Mouse (Mus musculus) midbrain, embryonic 16.5 days (tissue): ENCODE data around the gene Msantd3. TPM values are rescaled to one million over a fixed set of nuclear protein-coding genes. Genes with fewer than 3 reads are reported as not detected.

Experiments used
- ATAC-seq: fragments of 200-750 bp; cut with Nextera tagmentation; 2 replicates; pipeline ENCODE4 v1.8.0; 2017; ENCODE audit warnings: moderate TSS enrichment
- H3K27ac ChIP-seq: fragments of 300-500 bp; sonication (generic); 2 replicates; pipeline ENCODE4 v1.5.1; 2014; ENCODE audit warnings: mild to moderate bottlenecking, low read length, mixed read lengths
- H3K27me3 ChIP-seq: fragments of 300-500 bp; sonication (generic); 2 replicates; pipeline ENCODE4 v1.6.1; 2014; ENCODE audit warnings: low read depth, low read length, mixed read lengths; ENCODE audit not compliant: control insufficient read depth, insufficient read depth
- H3K36me3 ChIP-seq: fragments of 300-500 bp; sonication (generic); 2 replicates; pipeline ENCODE4 v1.6.1; 2014; ENCODE audit warnings: mild to moderate bottlenecking, low read length, moderate library complexity, mixed read lengths; ENCODE audit not compliant: control insufficient read depth, insufficient read depth
- H3K4me1 ChIP-seq: fragments of 300-500 bp; sonication (generic); 2 replicates; pipeline ENCODE4 v1.6.1; 2014; ENCODE audit warnings: mild to moderate bottlenecking, low read length, mixed read lengths; ENCODE audit not compliant: control insufficient read depth, insufficient read depth
- H3K4me2 ChIP-seq: fragments of 300-500 bp; sonication (generic); 2 replicates; pipeline ENCODE4 v1.6.1; 2014; ENCODE audit warnings: mild to moderate bottlenecking, low read length, mixed read lengths
- H3K4me3 ChIP-seq: fragments of 300-500 bp; sonication (generic); 2 replicates; pipeline ENCODE4 v1.5.1; 2014; ENCODE audit warnings: low read depth, mild to moderate bottlenecking, low read length, moderate library complexity, mixed read lengths
- H3K9ac ChIP-seq: fragments of 300-500 bp; sonication (generic); 2 replicates; pipeline ENCODE4 v1.6.1; 2014; ENCODE audit warnings: low read depth, low read length, mixed read lengths
- H3K9me3 ChIP-seq: fragments of 300-500 bp; sonication (generic); replicated peaks from 2 replicates; pipeline ENCODE4 v1.6.1; 2014; ENCODE audit warnings: mild to moderate bottlenecking, low read length, mixed read lengths; ENCODE audit not compliant: control insufficient read depth, poor library complexity, severe bottlenecking
- WGBS: fragments of 180-500 bp; shearing (Covaris S2); extraction: QIAGEN DNeasy Blood & Tissue Kit; methylation state at CpG from one replicate; pipeline ENCODE4 v1.1.7; 2014; 5-methylcytosine and 5-hydroxymethylcytosine counted together
- polyA plus RNA-seq: library from polyadenylated mRNA; unstranded; fragments of >200 nt; fragmentation: Nextera tagmentation; extraction: Ambion mirVana; gene quantifications from 2 replicates; pipeline ENCODE4 v1.2.1, GENCODE M21; 2015

The Msantd3 gene
- polyA plus RNA-seq, 1 experiment from 2014 or later, result 23.6 TPM

GRCm38 (mm10) chr4:48587526-48587925 is 47.8 kb downstream of the Msantd3 start:
- Histone ChIP-seq H3K4me1 (peaks cover 25% of the 10 kb centered on the region), H3K36me3 (no peaks in the 10 kb centered on the region), H3K9me3 (no peaks in the 10 kb centered on the region), H3K9ac (no peak overlapping the region), H3K27me3 (no peaks in the 10 kb centered on the region), H3K27ac (no peak overlapping the region), H3K4me3 (no peak overlapping the region), H3K4me2 (no peak overlapping the region)
- ATAC-seq, result no peak
- 97% methylated on average over 2 of the region's 2 CpGs for WGBS

- no peak for ATAC-seq
- WGBS, result 72% methylated on average over 9 of the region's 9 CpGs
- H3K4me1 ChIP-seq, result peaks cover 25% of the 10 kb centered on the region
- no peaks in the 10 kb centered on the region for H3K36me3 ChIP-seq
- no peak overlapping the region for H3K9ac ChIP-seq
- no peak overlapping the region for H3K27ac ChIP-seq
- no peaks in the 10 kb centered on the region for H3K27me3 ChIP-seq
- no peaks in the 10 kb centered on the region for H3K9me3 ChIP-seq
- H3K4me3 ChIP-seq, result no peak overlapping the region
- no peak overlapping the region for H3K4me2 ChIP-seq
Observed at GRCm38 (mm10) chr4:48588576-48588975, 48.8 kb downstream of the Msantd3 start.

- Histone ChIP-seq H3K9me3 (no peaks in the 10 kb centered on the region), H3K36me3 (no peaks in the 10 kb centered on the region), H3K4me2 (no peak overlapping the region), H3K27ac (no peak overlapping the region), H3K27me3 (no peaks in the 10 kb centered on the region), H3K9ac (no peak overlapping the region), H3K4me3 (no peak overlapping the region), H3K4me1 (peaks cover 20% of the 10 kb centered on the region)
- no peak for ATAC-seq
- 83% methylated on average over 7 of the region's 7 CpGs for WGBS
Observed at GRCm38 (mm10) chr4:48590862-48591261, 51.1 kb downstream of the Msantd3 start.

- Histone ChIP-seq H3K9ac (no peak overlapping the region), H3K9me3 (no peaks in the 10 kb centered on the region), H3K4me1 (peaks cover 20% of the 10 kb centered on the region), H3K36me3 (no peaks in the 10 kb centered on the region), H3K4me2 (no peak overlapping the region), H3K4me3 (no peak overlapping the region), H3K27me3 (no peaks in the 10 kb centered on the region), H3K27ac (no peak overlapping the region)
- ATAC-seq, result no peak
- 77% methylated on average over 3 of the region's 3 CpGs for WGBS
Observed at GRCm38 (mm10) chr4:48591390-48591789, 51.7 kb downstream of the Msantd3 start.

- no peaks in the 10 kb centered on the region for H3K36me3 ChIP-seq
- H3K4me3 ChIP-seq, result no peak overlapping the region
- no peaks in the 10 kb centered on the region for H3K9me3 ChIP-seq
- no peak overlapping the region for H3K4me2 ChIP-seq
- no peak for ATAC-seq
- H3K4me1 ChIP-seq, result peaks cover 14% of the 10 kb centered on the region
- no peak overlapping the region for H3K27ac ChIP-seq
- H3K9ac ChIP-seq, result no peak overlapping the region
- H3K27me3 ChIP-seq, result no peaks in the 10 kb centered on the region
- WGBS, result 83% methylated on average over 5 of the region's 5 CpGs
Observed at GRCm38 (mm10) chr4:48592328-48592727, 52.6 kb downstream of the Msantd3 start.

GRCm38 (mm10) chr4:48592844-48593243 is 53.1 kb downstream of the Msantd3 start:
- ATAC-seq, result no peak
- WGBS, result 94% methylated on average over 7 of the region's 7 CpGs
- Histone ChIP-seq H3K27ac (no peak overlapping the region), H3K4me1 (peaks cover 15% of the 10 kb centered on the region), H3K36me3 (no peaks in the 10 kb centered on the region), H3K27me3 (no peaks in the 10 kb centered on the region), H3K4me2 (no peak overlapping the region), H3K9ac (no peak overlapping the region), H3K4me3 (no peak overlapping the region), H3K9me3 (no peaks in the 10 kb centered on the region)

- Histone ChIP-seq H3K4me1 (peaks cover 10% of the 10 kb centered on the region; the same call in 1 of the 2 replicates), H3K9ac (no peak overlapping the region), H3K9me3 (no peaks in the 10 kb centered on the region), H3K36me3 (no peaks in the 10 kb centered on the region), H3K4me2 (no peak overlapping the region), H3K27me3 (no peaks in the 10 kb centered on the region), H3K4me3 (no peak overlapping the region), H3K27ac (no peak overlapping the region)
- WGBS, result 86% methylated on average over 7 of the region's 7 CpGs
- no peak for ATAC-seq
Observed at GRCm38 (mm10) chr4:48596111-48596510, 56.4 kb downstream of the Msantd3 start.

GRCm38 (mm10) chr4:48605650-48606049 is 65.9 kb downstream of the Msantd3 start:
- WGBS, result 60% methylated on average over 3 of the region's 3 CpGs
- H3K27ac ChIP-seq, result no peak overlapping the region
- no peak overlapping the region for H3K9ac ChIP-seq
- no peaks in the 10 kb centered on the region for H3K36me3 ChIP-seq
- no peak; the same call in 1 of the 2 replicates for ATAC-seq
- H3K27me3 ChIP-seq, result no peaks in the 10 kb centered on the region
- no peak overlapping the region for H3K4me3 ChIP-seq
- H3K4me2 ChIP-seq, result no peak overlapping the region
- H3K4me1 ChIP-seq, result peaks cover 6% of the 10 kb centered on the region; the same call in 1 of the 2 replicates
- no peaks in the 10 kb centered on the region for H3K9me3 ChIP-seq

GRCm38 (mm10) chr4:48609485-48609884 is 69.8 kb downstream of the Msantd3 start:
- H3K9me3 ChIP-seq, result no peaks in the 10 kb centered on the region
- H3K9ac ChIP-seq, result no peak overlapping the region
- H3K27me3 ChIP-seq, result no peaks in the 10 kb centered on the region
- no peak overlapping the region for H3K4me2 ChIP-seq
- H3K27ac ChIP-seq, result no peak overlapping the region
- H3K36me3 ChIP-seq, result peaks cover 5% of the 10 kb centered on the region; the same call in 1 of the 2 replicates
- 90% methylated on average over 9 of the region's 9 CpGs for WGBS
- H3K4me3 ChIP-seq, result no peak overlapping the region
- ATAC-seq, result no peak; the same call in 1 of the 2 replicates
- H3K4me1 ChIP-seq, result no peaks in the 10 kb centered on the region
